Mouse (Mus musculus) kidney, embryonic 16.5 days (tissue): ENCODE measurements around the gene Cd46. TPM values are rescaled to one million over a fixed set of nuclear protein-coding genes. Genes with fewer than 3 reads are reported as not detected.

ENCODE experiments used
- ATAC-seq: fragments of 200-750 bp; cut with Nextera tagmentation; 2 replicates; pipeline ENCODE4 v1.8.0; 2017; ENCODE audit warnings: moderate TSS enrichment; ENCODE audit not compliant: low FRiP score, low TSS enrichment
- H3K27ac ChIP-seq: fragments of 300-500 bp; sonication (generic); 2 replicates; pipeline ENCODE4 v1.5.1; 2014; ENCODE audit warnings: low read length
- H3K27me3 ChIP-seq: fragments of 300-500 bp; sonication (generic); 2 replicates; pipeline ENCODE4 v1.6.1; 2014; ENCODE audit warnings: low read length, control low read depth, mixed read lengths; ENCODE audit not compliant: insufficient read depth
- H3K36me3 ChIP-seq: fragments of 300-500 bp; sonication (generic); 2 replicates; pipeline ENCODE4 v1.6.1; 2014; ENCODE audit warnings: low read length, control low read depth, mixed read lengths; ENCODE audit not compliant: insufficient read depth
- H3K4me1 ChIP-seq: fragments of 300-500 bp; sonication (generic); 2 replicates; pipeline ENCODE4 v1.6.1; 2014; ENCODE audit warnings: low read length, control low read depth, mixed read lengths; ENCODE audit not compliant: insufficient read depth
- H3K4me2 ChIP-seq: fragments of 300-500 bp; sonication (generic); replicated peaks from 2 replicates; pipeline ENCODE4 v1.6.1; 2014; ENCODE audit warnings: low read depth, low read length
- H3K4me3 ChIP-seq: fragments of 300-500 bp; sonication (generic); 2 replicates; pipeline ENCODE4 v1.5.1; 2014; ENCODE audit warnings: mild to moderate bottlenecking, low read length
- H3K9ac ChIP-seq: fragments of 300-500 bp; sonication (generic); replicated peaks from 2 replicates; pipeline ENCODE4 v1.6.1; 2014; ENCODE audit warnings: low read length
- H3K9me3 ChIP-seq: fragments of 300-500 bp; sonication (generic); 2 replicates; pipeline ENCODE4 v1.6.1; 2016; ENCODE audit warnings: low read length, control low read depth
- WGBS: fragments of 180-500 bp; shearing (Covaris S2); extraction: QIAGEN DNeasy Blood & Tissue Kit; methylation state at CpG from one replicate; pipeline ENCODE4 v1.1.7; 2014; 5-methylcytosine and 5-hydroxymethylcytosine counted together
- polyA plus RNA-seq: library from polyadenylated mRNA; unstranded; fragments of >200 nt; fragmentation: Nextera tagmentation; extraction: Ambion mirVana; gene quantifications from 2 replicates; pipeline ENCODE4 v1.2.1, GENCODE M21; 2015

Cd46 gene
- polyA plus RNA-seq, 1 experiment from 2014 or later: 1.1 TPM

- Histone ChIP-seq H3K4me1 (no peaks in the 10 kb centered on the region), H3K27ac (no peak overlapping the region), H3K9ac (no peak overlapping the region), H3K4me2 (no peak overlapping the region), H3K4me3 (no peak overlapping the region), H3K27me3 (no peaks in the 10 kb centered on the region), H3K36me3 (no peaks in the 10 kb centered on the region), H3K9me3 (no peaks in the 10 kb centered on the region)
- ATAC-seq: no peak
- WGBS: 96% methylated on average over 1 of the region's 1 CpGs
These were observed 68.2 kb downstream of the Cd46 start for GRCm38 (mm10) chr1:195023848-195024247.

DNA sequence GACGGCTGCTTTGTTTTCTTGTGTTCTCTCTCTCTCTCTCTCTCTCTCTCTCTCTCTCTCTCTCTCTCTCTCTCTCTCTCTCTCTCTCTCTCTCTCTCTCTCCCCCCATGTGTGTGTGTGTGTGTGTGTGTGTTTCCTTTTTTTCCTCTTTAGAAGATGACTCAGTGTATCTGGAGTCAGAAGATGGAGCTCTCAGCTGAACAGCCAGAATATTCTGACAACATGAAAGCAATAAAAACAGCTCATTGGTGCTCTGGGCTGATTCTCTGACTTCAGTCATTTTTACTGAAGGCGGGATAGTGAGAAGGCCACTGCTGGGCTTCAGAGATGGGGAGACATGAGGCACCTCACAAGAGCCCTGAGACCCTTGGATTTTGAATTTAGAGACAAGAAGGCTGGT is 70.2 kb downstream of the Cd46 start:
- ATAC-seq: no peak
- H3K27me3 ChIP-seq: no peaks in the 10 kb centered on the region
- H3K4me2 ChIP-seq: no peak overlapping the region
- H3K4me1 ChIP-seq: no peaks in the 10 kb centered on the region
- WGBS: 82% methylated on average over 2 of the region's 2 CpGs
- no peak overlapping the region for H3K27ac ChIP-seq
- no peaks in the 10 kb centered on the region for H3K36me3 ChIP-seq
- no peak overlapping the region for H3K4me3 ChIP-seq
- H3K9me3 ChIP-seq: no peaks in the 10 kb centered on the region
- no peak overlapping the region for H3K9ac ChIP-seq

GRCm38 (mm10) chr1:195019062-195019600 is 72.9 kb downstream of the Cd46 start:
- no peaks in the 10 kb centered on the region for H3K36me3 ChIP-seq
- H3K4me3 ChIP-seq: no peak overlapping the region
- no peak overlapping the region for H3K4me2 ChIP-seq
- H3K27me3 ChIP-seq: no peaks in the 10 kb centered on the region
- ATAC-seq: no peak
- H3K4me1 ChIP-seq: peaks cover 6% of the 10 kb centered on the region; the same call in 1 of the 2 replicates
- no peak overlapping the region for H3K9ac ChIP-seq
- 94% methylated on average over 5 of the region's 5 CpGs for WGBS
- H3K9me3 ChIP-seq: no peaks in the 10 kb centered on the region
- no peak overlapping the region for H3K27ac ChIP-seq

DNA sequence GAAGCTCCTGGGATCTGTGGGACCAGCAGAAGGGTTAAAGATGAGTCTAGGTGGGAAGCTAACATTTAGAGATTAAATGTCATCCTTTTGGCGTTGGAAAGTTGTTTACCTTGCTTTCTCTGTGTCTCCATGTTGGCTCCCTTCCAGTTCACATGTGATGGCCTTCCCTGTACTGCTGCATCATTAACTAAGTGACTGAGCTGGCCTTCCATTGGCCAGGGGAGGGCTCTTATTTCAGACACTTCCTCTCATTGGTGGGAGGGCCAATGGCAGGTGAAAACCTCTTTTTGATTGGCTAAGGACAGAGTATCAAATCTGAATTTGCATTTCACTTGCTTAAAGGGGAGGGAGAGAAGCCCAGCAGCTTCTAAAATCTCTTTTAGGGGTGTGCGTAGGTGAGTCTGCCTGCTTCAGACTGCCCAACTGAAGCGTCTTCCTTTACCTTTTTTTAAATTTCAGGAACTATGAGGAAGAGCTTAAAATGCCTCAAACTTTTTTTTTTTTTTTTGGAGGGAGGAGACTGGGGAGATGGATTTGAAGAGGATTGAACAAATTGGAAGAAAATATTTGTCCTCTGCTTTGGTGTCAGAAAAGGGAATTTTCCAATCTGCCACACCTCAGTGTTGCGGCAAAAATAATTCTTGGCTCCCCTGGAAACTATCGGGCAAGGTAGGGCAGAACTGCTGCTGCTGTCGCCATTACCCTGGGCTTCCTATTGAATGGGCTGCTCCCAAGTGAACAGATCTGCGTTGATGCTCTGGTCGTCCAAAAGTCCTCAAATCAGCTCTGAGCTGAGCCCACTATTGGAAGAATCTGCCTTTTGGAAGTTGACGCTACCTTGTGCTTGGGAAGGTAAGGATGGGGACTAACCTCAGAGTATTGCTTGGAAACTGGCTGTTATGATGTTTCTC is 73.7 kb downstream of the Cd46 start:
- Histone ChIP-seq H3K4me2 (no peak overlapping the region), H3K4me3 (no peak overlapping the region), H3K9me3 (no peaks in the 10 kb centered on the region), H3K27ac (no peak overlapping the region), H3K36me3 (no peaks in the 10 kb centered on the region), H3K27me3 (no peaks in the 10 kb centered on the region), H3K4me1 (peaks cover 6% of the 10 kb centered on the region; the same call in 1 of the 2 replicates), H3K9ac (no peak overlapping the region)
- peak; percentile 63; the same call in 1 of the 2 replicates for ATAC-seq
- 83% methylated on average over 9 of the region's 9 CpGs for WGBS

GRCm38 (mm10) chr1:195017626-195018025 is 74.4 kb downstream of the Cd46 start:
- Histone ChIP-seq H3K9ac (no peak overlapping the region), H3K4me2 (no peak overlapping the region), H3K27ac (no peak overlapping the region), H3K4me1 (peaks cover 6% of the 10 kb centered on the region; the same call in 1 of the 2 replicates), H3K4me3 (no peak overlapping the region), H3K9me3 (no peaks in the 10 kb centered on the region), H3K36me3 (no peaks in the 10 kb centered on the region), H3K27me3 (no peaks in the 10 kb centered on the region)
- 73% methylated on average over 4 of the region's 4 CpGs for WGBS
- ATAC-seq: no peak

- 60% methylated on average over 11 of the region's 11 CpGs for WGBS
- 0 out of 2 replicates have a peak overlapping the region, but pooled peaks have one; percentile 20 for H3K4me2 ChIP-seq
- no peaks in the 10 kb centered on the region for H3K27me3 ChIP-seq
- H3K36me3 ChIP-seq: no peaks in the 10 kb centered on the region
- no peaks in the 10 kb centered on the region for H3K9me3 ChIP-seq
- peaks cover 6% of the 10 kb centered on the region; the same call in 1 of the 2 replicates for H3K4me1 ChIP-seq
- no peak overlapping the region for H3K4me3 ChIP-seq
- no peak overlapping the region for H3K9ac ChIP-seq
- H3K27ac ChIP-seq: no peak overlapping the region
- peak; percentile 81 for ATAC-seq
These were observed 75.1 kb downstream of the Cd46 start for GRCm38 (mm10) chr1:195016811-195017501.

DNA sequence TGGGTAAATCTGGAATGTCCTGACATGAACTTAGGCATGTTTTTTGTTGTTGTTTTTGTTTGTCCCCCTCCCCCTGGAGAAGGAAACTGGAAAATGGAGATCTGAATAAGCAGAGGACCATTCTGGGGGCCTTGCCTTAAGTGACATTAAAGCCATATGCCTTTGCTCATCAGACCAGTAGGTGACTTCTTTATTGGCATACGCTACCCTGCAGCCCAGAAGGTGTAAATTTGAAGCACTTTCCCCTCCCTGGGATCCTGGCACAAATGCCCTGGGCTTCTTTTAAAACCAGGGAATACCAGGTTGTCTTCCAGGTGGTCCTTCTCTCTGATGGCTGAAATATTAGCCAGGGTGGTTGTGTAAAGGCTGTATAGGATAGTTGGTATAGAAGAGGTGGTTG is 76.8 kb downstream of the Cd46 start:
- ATAC-seq: no peak
- no peak overlapping the region for H3K9ac ChIP-seq
- H3K36me3 ChIP-seq: no peaks in the 10 kb centered on the region
- no peak overlapping the region for H3K4me2 ChIP-seq
- no peaks in the 10 kb centered on the region for H3K9me3 ChIP-seq
- peaks cover 6% of the 10 kb centered on the region; the same call in 1 of the 2 replicates for H3K4me1 ChIP-seq
- no peaks in the 10 kb centered on the region for H3K27me3 ChIP-seq
- no peak overlapping the region for H3K27ac ChIP-seq
- WGBS: 100% methylated on average over 1 of the region's 1 CpGs
- no peak overlapping the region for H3K4me3 ChIP-seq

DNA sequence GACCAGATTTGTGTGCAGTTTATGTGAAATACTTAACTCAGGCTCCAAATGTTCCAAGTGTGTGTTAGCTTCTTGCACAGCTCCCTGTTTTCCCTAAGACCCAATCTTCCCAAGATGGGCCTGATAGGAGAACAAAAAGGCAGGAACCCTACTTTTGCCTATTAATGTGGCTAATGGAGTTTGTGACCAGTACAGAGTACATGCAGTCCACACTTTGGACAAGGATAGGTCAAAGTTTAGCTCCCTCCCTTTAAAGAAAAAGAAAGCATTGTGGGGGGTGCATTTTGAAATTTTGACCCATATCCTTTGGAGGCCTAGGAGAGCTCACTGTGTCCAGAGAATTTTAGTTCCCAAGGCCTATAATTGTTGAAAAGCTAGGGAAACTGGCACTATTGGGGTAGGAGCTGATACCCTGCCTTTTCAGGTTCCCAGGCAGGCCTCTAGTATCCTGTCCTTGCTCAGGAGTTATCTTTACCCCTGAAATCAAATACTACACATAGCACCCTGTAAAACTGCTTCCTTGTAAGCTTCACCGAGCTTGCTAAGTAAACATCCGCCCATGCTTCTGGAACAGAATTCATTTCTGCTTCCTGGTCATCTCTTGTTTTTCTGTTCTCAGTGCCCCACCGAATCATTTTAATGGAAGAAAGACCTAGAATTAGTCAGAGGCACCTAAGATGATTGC is 77.7 kb downstream of the Cd46 start:
- ATAC-seq: peak; percentile 4; the same call in 1 of the 2 replicates
- 32% methylated on average over 3 of the region's 3 CpGs for WGBS
- no peak overlapping the region for H3K4me3 ChIP-seq
- H3K36me3 ChIP-seq: no peaks in the 10 kb centered on the region
- H3K4me1 ChIP-seq: peaks cover 6% of the 10 kb centered on the region; the same call in 1 of the 2 replicates
- no peaks in the 10 kb centered on the region for H3K9me3 ChIP-seq
- no peak overlapping the region for H3K27ac ChIP-seq
- H3K4me2 ChIP-seq: no peak overlapping the region
- no peak overlapping the region for H3K9ac ChIP-seq
- no peaks in the 10 kb centered on the region for H3K27me3 ChIP-seq

GRCm38 (mm10) chr1:195012531-195012930 is 79.5 kb downstream of the Cd46 start:
- H3K9me3 ChIP-seq: no peaks in the 10 kb centered on the region
- no peak overlapping the region for H3K4me2 ChIP-seq
- H3K27ac ChIP-seq: no peak overlapping the region
- H3K4me1 ChIP-seq: peaks cover 6% of the 10 kb centered on the region; the same call in 1 of the 2 replicates
- H3K9ac ChIP-seq: no peak overlapping the region
- WGBS: 78% methylated on average over 2 of the region's 2 CpGs
- H3K4me3 ChIP-seq: no peak overlapping the region
- no peaks in the 10 kb centered on the region for H3K27me3 ChIP-seq
- no peaks in the 10 kb centered on the region for H3K36me3 ChIP-seq
- no peak for ATAC-seq
